Mouse (Mus musculus) stomach, embryonic 14.5 days (tissue): Measurements from ENCODE around the gene Mical3. TPM values are rescaled to one million over a fixed set of nuclear protein-coding genes. Genes with fewer than 3 reads are reported as not detected.

ENCODE experiments used
- ATAC-seq: fragments of 200-750 bp; cut with Nextera tagmentation; 2 replicates; pipeline ENCODE4 v1.8.0; 2017; ENCODE audit warnings: low read depth, moderate TSS enrichment; ENCODE audit not compliant: insufficient number of reproducible peaks, insufficient read depth, low FRiP score
- H3K27ac ChIP-seq: fragments of 300-500 bp; sonication (generic); 2 replicates; pipeline ENCODE4 v1.5.1; 2014; ENCODE audit warnings: mild to moderate bottlenecking, low read length, moderate library complexity, mixed read lengths
- H3K27me3 ChIP-seq: fragments of 300-500 bp; sonication (generic); 2 replicates; pipeline ENCODE4 v1.6.1; 2014; ENCODE audit warnings: low read length, control low read depth, mixed read lengths; ENCODE audit not compliant: control insufficient read depth, insufficient read depth
- H3K36me3 ChIP-seq: fragments of 300-500 bp; sonication (generic); 2 replicates; pipeline ENCODE4 v1.6.1; 2014; ENCODE audit warnings: mild to moderate bottlenecking, control low read depth, low read length, moderate library complexity, mixed read lengths; ENCODE audit not compliant: control insufficient read depth, insufficient read depth
- H3K4me1 ChIP-seq: fragments of 300-500 bp; sonication (generic); 2 replicates; pipeline ENCODE4 v1.6.1; 2014; ENCODE audit warnings: low read length, control low read depth, mixed read lengths; ENCODE audit not compliant: control insufficient read depth, insufficient read depth
- H3K4me2 ChIP-seq: fragments of 300-500 bp; sonication (generic); replicated peaks from 2 replicates; pipeline ENCODE4 v1.6.1; 2014; ENCODE audit warnings: low read depth, low read length, control low read depth
- H3K4me3 ChIP-seq: fragments of 300-500 bp; sonication (generic); 2 replicates; pipeline ENCODE4 v1.5.1; 2014; ENCODE audit warnings: low read depth, low read length, control low read depth
- H3K9ac ChIP-seq: fragments of 300-500 bp; sonication (generic); replicated peaks from 2 replicates; pipeline ENCODE4 v1.6.1; 2014; ENCODE audit warnings: low read depth, mild to moderate bottlenecking, control low read depth, low read length, moderate library complexity, mixed read lengths
- H3K9me3 ChIP-seq: fragments of 300-500 bp; sonication (generic); 2 replicates; pipeline ENCODE4 v1.6.1; 2016; ENCODE audit warnings: low read depth, low read length, control low read depth; ENCODE audit not compliant: control insufficient read depth
- WGBS: fragments of 180-500 bp; shearing (Covaris S2); extraction: QIAGEN DNeasy Blood & Tissue Kit; methylation state at CpG from one replicate; pipeline ENCODE4 v1.1.7; 2014; 5-methylcytosine and 5-hydroxymethylcytosine counted together
- polyA plus RNA-seq: library from polyadenylated mRNA; unstranded; fragments of >200 nt; fragmentation: Nextera tagmentation; extraction: Ambion mirVana; gene quantifications from 2 replicates; pipeline ENCODE4 v1.2.1, GENCODE M21; 2014

Gene Mical3
- polyA plus RNA-seq, 1 experiment from 2014 or later = 24.8 TPM

DNA sequence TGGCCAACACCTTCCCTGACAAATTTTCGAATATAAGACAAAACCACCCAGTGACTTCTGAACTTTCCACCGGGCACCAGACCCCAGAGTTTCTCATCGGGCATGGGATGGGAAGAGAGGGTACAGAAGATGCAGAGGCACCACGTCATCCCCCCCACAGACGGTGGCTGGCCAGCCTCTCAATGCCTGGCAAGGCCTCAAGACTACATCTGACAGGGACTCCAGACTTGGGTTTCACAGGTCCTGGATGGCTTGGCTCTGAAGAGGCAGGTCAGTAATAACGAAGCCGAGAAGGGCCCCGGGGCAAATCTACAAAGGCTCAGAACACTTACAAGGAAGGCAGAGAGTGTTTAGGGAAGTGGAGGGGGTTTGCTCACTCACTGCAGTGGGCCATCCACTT lies 33.9 kb downstream of the Mical3 start:
- no peak overlapping the region for H3K4me3 ChIP-seq
- 90% methylated on average over 8 of the region's 8 CpGs for WGBS
- H3K9me3 ChIP-seq = no peaks in the 10 kb centered on the region
- no peak for ATAC-seq
- no peak overlapping the region for H3K27ac ChIP-seq
- no peak overlapping the region for H3K9ac ChIP-seq
- H3K27me3 ChIP-seq = no peaks in the 10 kb centered on the region
- 0 out of 2 replicates have a peak, but pooled peaks cover 2% of the 10 kb centered on the region for H3K4me1 ChIP-seq
- H3K4me2 ChIP-seq = no peak overlapping the region
- H3K36me3 ChIP-seq = no peaks in the 10 kb centered on the region

DNA sequence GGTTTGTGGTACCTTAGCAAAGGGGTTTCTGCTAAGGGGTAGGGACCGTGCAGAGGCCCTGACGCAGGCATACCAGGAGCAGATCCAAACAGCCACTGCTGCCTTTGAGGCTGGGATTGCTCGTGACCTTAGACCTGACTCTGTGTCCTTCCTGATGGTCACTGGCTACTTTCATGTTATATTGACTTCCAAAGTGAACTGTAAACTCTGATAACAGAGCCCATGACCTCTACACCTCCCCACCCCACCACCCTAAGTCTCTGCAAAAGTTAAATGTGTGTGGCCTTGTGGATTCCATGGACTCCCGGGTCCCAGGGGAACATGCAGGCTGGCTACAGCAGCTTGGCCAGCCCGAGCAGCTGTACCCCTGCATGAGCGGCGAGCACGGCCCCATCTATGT lies 34.4 kb downstream of the Mical3 start:
- no peaks in the 10 kb centered on the region for H3K9me3 ChIP-seq
- 80% methylated on average over 8 of the region's 8 CpGs for WGBS
- H3K36me3 ChIP-seq = no peaks in the 10 kb centered on the region
- H3K9ac ChIP-seq = no peak overlapping the region
- H3K27ac ChIP-seq = no peak overlapping the region
- ATAC-seq = no peak
- no peak overlapping the region for H3K4me3 ChIP-seq
- no peak overlapping the region for H3K4me2 ChIP-seq
- 0 out of 2 replicates have a peak, but pooled peaks cover 2% of the 10 kb centered on the region for H3K4me1 ChIP-seq
- no peaks in the 10 kb centered on the region for H3K27me3 ChIP-seq

DNA sequence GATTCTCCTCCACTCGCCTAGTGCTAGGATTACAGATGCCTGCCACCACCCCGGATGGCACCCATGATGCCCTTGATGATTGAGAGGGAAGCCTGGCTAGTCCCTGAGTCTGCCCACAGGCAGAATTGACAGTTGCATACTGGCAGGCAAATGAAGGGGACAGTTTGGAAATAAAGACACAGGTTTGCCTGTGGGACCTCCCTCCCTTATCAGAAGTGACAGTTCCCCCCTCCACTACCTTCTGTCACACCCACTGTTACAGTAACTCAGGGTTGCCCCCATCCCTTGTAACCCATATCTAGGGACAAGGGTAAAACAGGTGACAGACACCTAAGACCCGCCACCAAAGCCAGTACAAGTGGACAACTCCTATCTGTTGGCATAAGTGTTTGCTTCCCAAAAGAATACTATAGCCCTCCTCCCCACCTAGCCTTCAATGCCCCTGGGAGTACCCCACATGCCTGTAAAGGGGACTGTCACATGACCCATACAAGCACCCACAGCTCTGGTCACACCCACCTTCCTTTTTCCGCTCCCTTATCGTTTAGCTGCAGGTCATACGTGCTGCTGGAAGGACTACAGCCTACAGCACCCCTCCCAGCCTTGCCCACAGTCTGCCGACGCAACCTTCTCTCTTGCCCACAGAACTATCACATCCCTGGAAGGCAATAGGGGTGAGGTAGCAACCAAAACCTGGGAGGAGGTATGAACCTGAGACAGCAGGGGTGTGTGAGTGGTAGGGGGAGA lies 37.0 kb downstream of the Mical3 start:
- Histone ChIP-seq H3K9me3 (no peaks in the 10 kb centered on the region), H3K36me3 (no peaks in the 10 kb centered on the region), H3K9ac (no peak overlapping the region), H3K4me3 (no peak overlapping the region), H3K4me2 (no peak overlapping the region), H3K27ac (no peak overlapping the region), H3K27me3 (no peaks in the 10 kb centered on the region), H3K4me1 (0 out of 2 replicates have a peak, but pooled peaks cover 2% of the 10 kb centered on the region)
- ATAC-seq = peak; percentile 73; the same call in 1 of the 2 replicates
- 84% methylated on average over 8 of the region's 8 CpGs for WGBS

DNA sequence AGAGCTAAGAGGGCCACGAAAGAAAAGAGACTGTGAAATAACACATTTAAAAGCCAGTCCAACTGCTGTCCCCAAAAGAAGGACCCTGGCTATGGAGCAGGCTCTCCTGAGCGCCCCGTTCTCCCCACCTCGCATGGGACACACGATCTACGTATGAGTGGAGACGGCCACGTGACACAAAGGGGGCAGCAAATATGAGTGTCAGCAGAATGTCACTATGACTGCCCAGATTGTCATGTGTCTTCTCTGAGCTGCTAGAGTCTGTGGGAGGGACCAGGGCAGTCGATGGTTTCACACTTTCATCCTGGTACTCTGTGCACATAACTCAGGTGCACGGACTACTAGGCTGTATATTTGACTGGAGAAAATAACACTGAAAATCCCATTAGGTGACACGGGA lies 40.0 kb downstream of the Mical3 start:
- Histone ChIP-seq H3K9me3 (no peaks in the 10 kb centered on the region), H3K4me1 (peaks cover 9% of the 10 kb centered on the region), H3K4me2 (no peak overlapping the region), H3K36me3 (no peaks in the 10 kb centered on the region), H3K27me3 (no peaks in the 10 kb centered on the region), H3K9ac (no peak overlapping the region), H3K4me3 (no peak overlapping the region), H3K27ac (no peak overlapping the region)
- no peak for ATAC-seq
- 92% methylated on average over 11 of the region's 11 CpGs for WGBS

DNA sequence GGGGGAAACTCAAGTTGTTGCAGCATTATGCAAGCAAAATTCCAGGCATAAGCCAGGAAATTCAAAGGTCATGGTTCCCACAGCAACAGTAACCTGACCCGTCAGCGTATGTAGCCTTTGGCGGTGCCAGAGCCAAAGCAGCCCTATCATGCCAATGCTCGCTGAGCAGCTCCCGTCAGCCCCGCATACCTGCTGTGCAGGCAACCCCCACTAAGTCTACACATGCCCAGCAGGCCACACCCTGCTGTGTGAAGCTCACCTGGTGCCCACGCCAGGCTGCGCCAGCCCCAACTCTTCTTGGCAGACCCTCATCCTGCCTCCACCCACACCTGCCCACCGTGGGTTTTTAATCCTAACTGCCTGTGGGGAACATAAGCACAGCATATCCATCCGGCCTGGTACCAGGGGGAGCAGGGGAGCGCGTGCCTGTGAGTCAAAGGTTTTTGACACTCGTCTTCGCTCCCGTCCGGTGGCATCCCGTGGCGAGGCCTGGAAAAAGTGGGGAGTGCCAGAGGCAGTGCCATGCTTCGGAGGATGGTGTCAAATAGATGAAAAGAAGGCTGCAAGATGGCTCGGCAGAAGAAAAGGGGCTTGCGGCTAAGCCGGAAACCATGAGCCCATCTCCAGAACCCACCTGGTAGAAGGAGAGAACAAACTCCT lies 43.1 kb downstream of the Mical3 start:
- no peak overlapping the region for H3K4me3 ChIP-seq
- WGBS = 66% methylated on average over 22 of the region's 22 CpGs
- H3K27me3 ChIP-seq = no peaks in the 10 kb centered on the region
- no peaks in the 10 kb centered on the region for H3K9me3 ChIP-seq
- no peaks in the 10 kb centered on the region for H3K36me3 ChIP-seq
- ATAC-seq = peak; percentile 57; the same call in 1 of the 2 replicates
- no peak overlapping the region for H3K4me2 ChIP-seq
- H3K27ac ChIP-seq = no peak overlapping the region
- peaks cover 21% of the 10 kb centered on the region for H3K4me1 ChIP-seq
- H3K9ac ChIP-seq = no peak overlapping the region

DNA sequence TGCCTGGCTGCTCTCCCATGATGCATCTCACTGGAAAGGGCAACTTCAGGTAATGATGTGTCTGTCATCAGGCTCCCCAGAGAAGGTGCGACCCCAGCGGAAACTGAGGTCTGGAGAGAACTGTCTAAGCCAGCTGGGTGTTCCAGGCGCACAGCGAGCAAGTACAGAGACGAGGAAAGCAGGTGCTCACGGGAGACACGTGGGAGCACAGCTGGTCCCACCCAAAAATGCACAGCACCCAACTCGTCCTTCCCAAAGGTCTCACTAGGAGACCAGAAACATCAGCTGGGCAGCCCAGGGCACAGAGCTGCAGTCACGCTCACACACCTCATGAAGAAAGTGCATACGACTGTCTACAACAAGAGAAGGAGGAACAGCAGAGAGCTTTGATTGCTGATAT lies 43.7 kb downstream of the Mical3 start:
- Histone ChIP-seq H3K36me3 (no peaks in the 10 kb centered on the region), H3K27ac (no peak overlapping the region)

DNA sequence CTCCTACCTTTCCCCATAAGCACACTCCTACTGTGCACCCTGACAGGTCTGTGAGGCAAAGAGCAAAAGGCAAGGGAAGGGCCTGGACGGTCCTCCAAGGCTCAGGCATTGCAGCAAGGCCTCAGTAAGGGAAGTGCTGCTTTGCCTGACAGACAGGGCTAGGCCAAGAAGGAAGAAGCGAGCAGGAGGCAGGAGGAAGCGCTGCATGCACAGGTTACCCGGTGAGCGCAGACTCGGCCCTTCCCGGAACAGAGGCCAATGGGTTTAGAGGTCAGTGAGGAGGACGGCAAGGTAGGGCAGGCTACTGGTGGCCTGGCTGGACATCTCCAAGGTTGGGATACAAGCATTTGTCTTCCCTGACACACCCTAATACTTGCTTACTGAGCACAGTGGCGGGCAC lies 44.6 kb downstream of the Mical3 start:
- H3K4me2 ChIP-seq = no peak overlapping the region
- ATAC-seq = no peak
- no peaks in the 10 kb centered on the region for H3K36me3 ChIP-seq
- 79% methylated on average over 9 of the region's 9 CpGs for WGBS
- no peaks in the 10 kb centered on the region for H3K27me3 ChIP-seq
- no peak overlapping the region for H3K27ac ChIP-seq
- peaks cover 26% of the 10 kb centered on the region for H3K4me1 ChIP-seq
- H3K9ac ChIP-seq = no peak overlapping the region
- no peaks in the 10 kb centered on the region for H3K9me3 ChIP-seq
- H3K4me3 ChIP-seq = no peak overlapping the region

More for the DNA sequence above, 43.7 kb downstream of the Mical3 start:
- Histone ChIP-seq H3K9ac (no peak overlapping the region), H3K4me1 (peaks cover 21% of the 10 kb centered on the region), H3K9me3 (no peaks in the 10 kb centered on the region), H3K27me3 (no peaks in the 10 kb centered on the region), H3K4me3 (no peak overlapping the region), H3K4me2 (no peak overlapping the region)
- WGBS = 67% methylated on average over 10 of the region's 10 CpGs
- no peak for ATAC-seq

DNA sequence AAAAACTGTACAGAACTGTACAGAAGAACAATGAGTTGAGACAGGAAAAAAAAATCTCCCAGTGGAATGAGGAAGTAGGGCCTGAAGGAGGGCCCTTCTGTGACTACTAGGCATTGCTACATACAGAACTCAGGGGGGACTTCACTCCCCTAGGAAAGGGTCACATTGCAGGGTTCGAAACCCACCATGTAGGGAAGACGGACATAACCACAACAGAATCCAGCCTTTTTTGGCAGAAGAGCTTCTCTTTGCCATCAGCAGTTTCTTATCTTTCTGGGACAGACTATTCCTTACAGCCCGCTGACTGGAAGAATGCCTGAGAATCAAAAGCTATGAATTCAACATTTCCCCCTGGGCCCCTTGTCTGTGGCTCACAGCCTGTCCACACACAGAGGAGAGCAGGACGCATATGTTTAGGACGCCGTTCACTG lies 46.7 kb downstream of the Mical3 start:
- H3K27ac ChIP-seq = peak overlapping the region; percentile 15; the same call in 1 of the 2 replicates
- peaks cover 26% of the 10 kb centered on the region for H3K4me1 ChIP-seq
- no peak for ATAC-seq

More for the DNA sequence above, 46.7 kb downstream of the Mical3 start:
- no peaks in the 10 kb centered on the region for H3K36me3 ChIP-seq
- H3K9me3 ChIP-seq = no peaks in the 10 kb centered on the region
- no peak overlapping the region for H3K4me2 ChIP-seq
- H3K4me3 ChIP-seq = no peak overlapping the region
- no peak overlapping the region for H3K9ac ChIP-seq
- H3K27me3 ChIP-seq = no peaks in the 10 kb centered on the region
- WGBS = 69% methylated on average over 6 of the region's 6 CpGs
